ENCODE assay signal across 9 mouse cellular contexts in the genomic region with DNA sequence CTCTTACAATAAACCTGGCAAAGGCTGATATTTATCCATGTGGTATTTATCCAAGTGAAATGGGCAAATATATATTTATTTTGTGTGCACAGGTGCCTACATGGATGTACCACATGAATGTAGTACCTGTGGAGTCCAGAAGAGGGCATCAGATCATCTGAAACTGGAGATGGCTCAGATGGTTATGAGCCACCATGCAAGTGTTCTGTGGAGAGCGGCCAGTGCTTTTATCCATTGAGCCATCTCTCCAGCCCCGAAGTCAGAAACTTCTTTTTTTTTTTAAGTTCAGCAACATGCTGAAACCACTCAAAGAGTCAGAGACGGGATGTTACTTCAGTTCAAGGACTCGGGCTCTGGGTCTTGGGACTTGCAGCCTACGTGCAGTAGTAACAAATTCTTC. TPM values are rescaled to one million over a fixed set of nuclear protein-coding genes. Genes with fewer than 3 reads are reported as not detected.
DNase-seq lines count a peak whose midpoint lies in the region; ATAC-seq and TF ChIP-seq lines count a peak whose summit lies in the region.
"Had no signal": no experiment of that assay in that cellular context is flagged by ENCODE, and none has a peak within 500 bp of the region (broad histone marks: within the 10 kb centered on the region; RNA-seq: fewer than 3 reads in every experiment).

No protein-coding gene starts in this region.

- no peaks in the 10 kb centered on the region for H3K9me3 ChIP-seq in midbrain, embryonic 10.5 days (replicated peaks)
- no peaks in the 10 kb centered on the region for H3K9me3 ChIP-seq in midbrain, embryonic 13.5 days
- no peaks in the 10 kb centered on the region for H3K9me3 ChIP-seq in liver, embryonic 12.5 days (replicated peaks)
- H3K9me3 ChIP-seq: heart, embryonic 13.5 days had no signal

- H3K9ac ChIP-seq in midbrain, embryonic 13.5 days (replicated peaks), result no peak overlapping the region
- H3K9ac ChIP-seq in liver, embryonic 12.5 days, result no peak overlapping the region
- H3K9ac ChIP-seq: heart, embryonic 13.5 days had no signal

- peak; percentile 34 for DNase-seq in midbrain, embryonic 10.5 days (ENCODE audit: low spot score)
- peak; percentile 45 to 71 for DNase-seq in kidney, adult 8-10 months
- peak; percentile 30 for DNase-seq in retina, postnatal 7 days (ENCODE audit: low read depth, low spot score)
- peak; percentile 70 for DNase-seq in urinary bladder, postnatal 25 days (ENCODE audit: low spot score)

- no peaks in the 10 kb centered on the region for H3K36me3 ChIP-seq in midbrain, embryonic 10.5 days
- H3K36me3 ChIP-seq in midbrain, embryonic 13.5 days, result no peaks in the 10 kb centered on the region
- H3K36me3 ChIP-seq in liver, embryonic 12.5 days, result no peaks in the 10 kb centered on the region; the same call in 1 of the 2 replicates
- H3K36me3 ChIP-seq: heart, embryonic 13.5 days had no signal

- no peak overlapping the region for H3K4me3 ChIP-seq in midbrain, embryonic 10.5 days
- H3K4me3 ChIP-seq in midbrain, embryonic 13.5 days (replicated peaks), result no peak overlapping the region
- no peak overlapping the region for H3K4me3 ChIP-seq in bone marrow, adult 2 months (replicated peaks; ENCODE audit: control insufficient read depth, low read depth, low read length)
- H3K4me3 ChIP-seq in liver, embryonic 12.5 days, result no peak overlapping the region
- H3K4me3 ChIP-seq: heart, embryonic 13.5 days had no signal

- TF ChIP-seq POLR2A in bone marrow, adult 2 months (IDR thresholded peaks at IDR 0.05; ENCODE audit: borderline replicate concordance, control insufficient read depth, low read depth, low read length), result no peak

- no peak overlapping the region for H3K27ac ChIP-seq in midbrain, embryonic 10.5 days (replicated peaks)
- no peak overlapping the region for H3K27ac ChIP-seq in midbrain, embryonic 13.5 days
- H3K27ac ChIP-seq in bone marrow, adult 2 months (ENCODE audit: control insufficient read depth, insufficient read depth, low read depth, low read length, poor library complexity), result no peak overlapping the region
- no peak overlapping the region for H3K27ac ChIP-seq in liver, embryonic 12.5 days
- H3K27ac ChIP-seq: heart, embryonic 13.5 days had no signal

- 76% methylated on average over 5 of the region's 5 CpGs for WGBS in midbrain, embryonic 10.5 days
- 67% methylated on average over 5 of the region's 5 CpGs for WGBS in midbrain, embryonic 13.5 days
- 43% methylated on average over 5 of the region's 5 CpGs for WGBS in bone marrow, adult 2 months
- WGBS in liver, embryonic 12.5 days (ENCODE audit: insufficient replicate concordance), result 41% methylated on average over 5 of the region's 5 CpGs

- no peak for ATAC-seq in midbrain, embryonic 13.5 days
- ATAC-seq in erythroid progenitor cell, adult 5-6 weeks (replicated peaks; ENCODE audit: low FRiP score, poor library complexity, severe bottlenecking), result peak; percentile 93
- ATAC-seq in liver, embryonic 12.5 days, result peak; percentile 68; the same call in 1 of the 2 replicates

- peak; percentile 39; the same call in 1 of the 2 replicates for TF ChIP-seq CTCF in bone marrow, adult 2 months (IDR thresholded peaks at IDR 0.05; ENCODE audit: control insufficient read depth, insufficient read depth, low read length)

- H3K27me3 ChIP-seq in midbrain, embryonic 10.5 days (ENCODE audit: low read depth, poor library complexity, severe bottlenecking), result no peaks in the 10 kb centered on the region
- H3K27me3 ChIP-seq in midbrain, embryonic 13.5 days, result no peaks in the 10 kb centered on the region
- peaks cover 5% of the 10 kb centered on the region; the same call in 1 of the 2 replicates for H3K27me3 ChIP-seq in liver, embryonic 12.5 days (replicated peaks)

- no peaks in the 10 kb centered on the region for H3K4me1 ChIP-seq in midbrain, embryonic 10.5 days
- H3K4me1 ChIP-seq in midbrain, embryonic 13.5 days (replicated peaks), result no peaks in the 10 kb centered on the region
- H3K4me1 ChIP-seq in bone marrow, adult 2 months (ENCODE audit: control insufficient read depth, insufficient read depth, low read length), result no peaks in the 10 kb centered on the region; the same call in 1 of the 2 replicates
- H3K4me1 ChIP-seq in liver, embryonic 12.5 days, result peaks cover 12% of the 10 kb centered on the region
- H3K4me1 ChIP-seq: heart, embryonic 13.5 days had no signal

- H3K4me2 ChIP-seq in midbrain, embryonic 13.5 days (replicated peaks), result no peak overlapping the region
- H3K4me2 ChIP-seq in liver, embryonic 12.5 days, result no peak overlapping the region
- H3K4me2 ChIP-seq: heart, embryonic 13.5 days had no signal

RNA-seq across cellular contexts. Expression of a gene that starts 39.6 kb away (rescaled TPM):
- 0.05 and 0.14 TPM in 2 replicates for polyA plus RNA-seq in midbrain, embryonic 10.5 days (2016; fragmentation: Nextera tagmentation; extraction: Ambion mirVana)
- 0.43 and 0.58 TPM in 2 replicates for polyA plus RNA-seq in midbrain, embryonic 13.5 days (2015; fragmentation: Nextera tagmentation; extraction: Ambion mirVana)
- 14.1 and 17.7 TPM in 2 replicates for polyA plus RNA-seq in bone marrow, adult 2 months (2011; ENCODE audit: insufficient read depth, insufficient read length, low replicate concordance, missing spikeins)
- total RNA-seq in erythroid progenitor cell, adult 5-6 weeks (2015; ENCODE audit: low replicate concordance), result 23.4 and 28.1 TPM in 2 replicates
- total RNA-seq in erythroid progenitor cell, adult 5-6 weeks (2017; ENCODE audit: low replicate concordance), result 33.5 and 50.6 TPM in 2 replicates
- polyA plus RNA-seq in liver, embryonic 12.5 days (2016; fragmentation: Nextera tagmentation; extraction: Ambion mirVana), result 10.1 and 10.3 TPM in 2 replicates
